Mouse (Mus musculus): ENCODE data around the gene Eif1ad. TPM values are rescaled to one million over a fixed set of nuclear protein-coding genes. Genes with fewer than 3 reads are reported as not detected.

Gene Eif1ad
- polyA plus RNA-seq, 1 experiment, result 37.8 TPM

GRCm38 (mm10) chr19:5413840-5414239, 47.3 kb downstream of the Eif1ad start:
- Histone ChIP-seq H3K4me3 (replicated peaks; ENCODE audit: control insufficient read depth, low read depth, low read length) (no peak overlapping the region), H3K27ac (ENCODE audit: control insufficient read depth, insufficient read depth, low read depth, low read length, poor library complexity) (no peak overlapping the region), H3K4me1 (ENCODE audit: control insufficient read depth, insufficient read depth, low read length) (peaks cover 1% of the 10 kb centered on the region; the same call in 1 of the 2 replicates)
- TF ChIP-seq CTCF (IDR thresholded peaks at IDR 0.05; ENCODE audit: control insufficient read depth, insufficient read depth, low read length), result no peak
- TF ChIP-seq POLR2A (IDR thresholded peaks at IDR 0.05; ENCODE audit: borderline replicate concordance, control insufficient read depth, low read depth, low read length), result no peak
- WGBS, result 82% methylated on average over 4 of the region's 4 CpGs

- no peaks in the 10 kb centered on the region; the same call in 1 of the 2 replicates for H3K4me1 ChIP-seq (ENCODE audit: control insufficient read depth, insufficient read depth, low read length)
- no peak for TF ChIP-seq CTCF (IDR thresholded peaks at IDR 0.05; ENCODE audit: control insufficient read depth, insufficient read depth, low read length)
- no peak for TF ChIP-seq POLR2A (IDR thresholded peaks at IDR 0.05; ENCODE audit: borderline replicate concordance, control insufficient read depth, low read depth, low read length)
- WGBS, result 83% methylated on average over 2 of the region's 2 CpGs
- no peak overlapping the region for H3K4me3 ChIP-seq (replicated peaks; ENCODE audit: control insufficient read depth, low read depth, low read length)
- H3K27ac ChIP-seq (ENCODE audit: control insufficient read depth, insufficient read depth, low read depth, low read length, poor library complexity), result no peak overlapping the region
Measured at GRCm38 (mm10) chr19:5414534-5414957, 48.0 kb downstream of the Eif1ad start.

GRCm38 (mm10) chr19:5418750-5419466, 52.4 kb downstream of the Eif1ad start:
- Histone ChIP-seq H3K4me1 (ENCODE audit: control insufficient read depth, insufficient read depth, low read length) (no peaks in the 10 kb centered on the region), H3K4me3 (replicated peaks; ENCODE audit: control insufficient read depth, low read depth, low read length) (no peak overlapping the region), H3K27ac (ENCODE audit: control insufficient read depth, insufficient read depth, low read depth, low read length, poor library complexity) (no peak overlapping the region)
- TF ChIP-seq POLR2A (IDR thresholded peaks at IDR 0.05; ENCODE audit: borderline replicate concordance, control insufficient read depth, low read depth, low read length) (no peak), CTCF (IDR thresholded peaks at IDR 0.05; ENCODE audit: control insufficient read depth, insufficient read depth, low read length) (no peak)
- 95% methylated on average over 8 of the region's 8 CpGs for WGBS

- no peak overlapping the region for H3K4me3 ChIP-seq (replicated peaks; ENCODE audit: control insufficient read depth, low read depth, low read length)
- TF ChIP-seq CTCF (IDR thresholded peaks at IDR 0.05; ENCODE audit: control insufficient read depth, insufficient read depth, low read length) (no peak), POLR2A (IDR thresholded peaks at IDR 0.05; ENCODE audit: borderline replicate concordance, control insufficient read depth, low read depth, low read length) (no peak)
- H3K27ac ChIP-seq (ENCODE audit: control insufficient read depth, insufficient read depth, low read depth, low read length, poor library complexity), result no peak overlapping the region
- no peaks in the 10 kb centered on the region for H3K4me1 ChIP-seq (ENCODE audit: control insufficient read depth, insufficient read depth, low read length)
- 81% methylated on average over 9 of the region's 9 CpGs for WGBS
Measured at GRCm38 (mm10) chr19:5419630-5420029, 53.1 kb downstream of the Eif1ad start.

- Histone ChIP-seq H3K27ac (ENCODE audit: control insufficient read depth, insufficient read depth, low read depth, low read length, poor library complexity) (no peak overlapping the region), H3K4me3 (replicated peaks; ENCODE audit: control insufficient read depth, low read depth, low read length) (no peak overlapping the region), H3K4me1 (ENCODE audit: control insufficient read depth, insufficient read depth, low read length) (no peaks in the 10 kb centered on the region)
- WGBS, result 78% methylated on average over 6 of the region's 6 CpGs
- TF ChIP-seq CTCF (IDR thresholded peaks at IDR 0.05; ENCODE audit: control insufficient read depth, insufficient read depth, low read length), result no peak
- TF ChIP-seq POLR2A (IDR thresholded peaks at IDR 0.05; ENCODE audit: borderline replicate concordance, control insufficient read depth, low read depth, low read length), result no peak
Measured at GRCm38 (mm10) chr19:5420579-5420978, 54.0 kb downstream of the Eif1ad start.

Other genes with a start within 250 kb of the Eif1ad start
- 7.0 and 21.9 TPM in 2 replicates for gene Klc2, start 248.2 kb upstream of the Eif1ad start, polyA plus RNA-seq (2011; ENCODE audit: insufficient read depth, insufficient read length, low replicate concordance, missing spikeins)
- gene Pacs1, start 93.6 kb upstream of the Eif1ad start, polyA plus RNA-seq (2011; ENCODE audit: insufficient read depth, insufficient read length, low replicate concordance, missing spikeins), result 12.0 and 16.5 TPM in 2 replicates
- gene Sf3b2, start 71.3 kb upstream of the Eif1ad start, polyA plus RNA-seq (2011; ENCODE audit: insufficient read depth, insufficient read length, low replicate concordance, missing spikeins), result 83.5 and 101 TPM in 2 replicates
- gene Gal3st3, start 68.4 kb upstream of the Eif1ad start, polyA plus RNA-seq (2011; ENCODE audit: insufficient read depth, insufficient read length, low replicate concordance, missing spikeins), result 0.82 TPM in 1 of 2 replicates, not detected in the other
- gene Catsper1, start 31.0 kb upstream of the Eif1ad start, polyA plus RNA-seq (2011; ENCODE audit: insufficient read depth, insufficient read length, low replicate concordance, missing spikeins), result not detected in 2 replicates
- not detected in 2 replicates for gene Cst6, start 17.2 kb upstream of the Eif1ad start, polyA plus RNA-seq (2011; ENCODE audit: insufficient read depth, insufficient read length, low replicate concordance, missing spikeins)
- 117 and 121 TPM in 2 replicates for gene Banf1, start 427 bp downstream of the Eif1ad start, polyA plus RNA-seq (2011; ENCODE audit: insufficient read depth, insufficient read length, low replicate concordance, missing spikeins)
- 161 and 213 TPM in 2 replicates for gene Sart1, start 22.0 kb downstream of the Eif1ad start, polyA plus RNA-seq (2011; ENCODE audit: insufficient read depth, insufficient read length, low replicate concordance, missing spikeins)
- gene Tsga10ip, start 35.8 kb downstream of the Eif1ad start, polyA plus RNA-seq (2011; ENCODE audit: insufficient read depth, insufficient read length, low replicate concordance, missing spikeins), result not detected in 2 replicates
- gene Drap1, start 58.2 kb downstream of the Eif1ad start, polyA plus RNA-seq (2011; ENCODE audit: insufficient read depth, insufficient read length, low replicate concordance, missing spikeins), result 169 and 195 TPM in 2 replicates
- gene AI837181, start 58.4 kb downstream of the Eif1ad start, polyA plus RNA-seq (2011; ENCODE audit: insufficient read depth, insufficient read length, low replicate concordance, missing spikeins), result 7.0 and 21.5 TPM in 2 replicates
- not detected in 2 replicates for gene Fosl1, start 80.8 kb downstream of the Eif1ad start, polyA plus RNA-seq (2011; ENCODE audit: insufficient read depth, insufficient read length, low replicate concordance, missing spikeins)
- gene Ccdc85b, start 91.2 kb downstream of the Eif1ad start, polyA plus RNA-seq (2011; ENCODE audit: insufficient read depth, insufficient read length, low replicate concordance, missing spikeins), result 4.3 and 8.0 TPM in 2 replicates
- 76.0 and 88.6 TPM in 2 replicates for gene Fibp, start 93.9 kb downstream of the Eif1ad start, polyA plus RNA-seq (2011; ENCODE audit: insufficient read depth, insufficient read length, low replicate concordance, missing spikeins)
- 9.5 and 20.6 TPM in 2 replicates for gene Ctsw, start 101.8 kb downstream of the Eif1ad start, polyA plus RNA-seq (2011; ENCODE audit: insufficient read depth, insufficient read length, low replicate concordance, missing spikeins)
- gene Efemp2, start 107.2 kb downstream of the Eif1ad start, polyA plus RNA-seq (2011; ENCODE audit: insufficient read depth, insufficient read length, low replicate concordance, missing spikeins), result 229 and 236 TPM in 2 replicates
- gene Mus81, start 121.7 kb downstream of the Eif1ad start, polyA plus RNA-seq (2011; ENCODE audit: insufficient read depth, insufficient read length, low replicate concordance, missing spikeins), result 43.1 and 55.9 TPM in 2 replicates
- 441 and 478 TPM in 2 replicates for gene Cfl1, start 123.7 kb downstream of the Eif1ad start, polyA plus RNA-seq (2011; ENCODE audit: insufficient read depth, insufficient read length, low replicate concordance, missing spikeins)
- gene 1700020D05Rik, start 137.0 kb downstream of the Eif1ad start, polyA plus RNA-seq (2011; ENCODE audit: insufficient read depth, insufficient read length, low replicate concordance, missing spikeins), result 4.0 and 4.8 TPM in 2 replicates
- 15.6 and 32.5 TPM in 2 replicates for gene Snx32, start 143.8 kb downstream of the Eif1ad start, polyA plus RNA-seq (2011; ENCODE audit: insufficient read depth, insufficient read length, low replicate concordance, missing spikeins)
- gene Ovol1, start 193.9 kb downstream of the Eif1ad start, polyA plus RNA-seq (2011; ENCODE audit: insufficient read depth, insufficient read length, low replicate concordance, missing spikeins), result not detected in 2 replicates
- gene Ap5b1, start 201.3 kb downstream of the Eif1ad start, polyA plus RNA-seq (2011; ENCODE audit: insufficient read depth, insufficient read length, low replicate concordance, missing spikeins), result 7.4 and 12.4 TPM in 2 replicates
- 68.6 and 132 TPM in 2 replicates for gene Rnaseh2c, start 235.1 kb downstream of the Eif1ad start, polyA plus RNA-seq (2011; ENCODE audit: insufficient read depth, insufficient read length, low replicate concordance, missing spikeins)
- 41.5 and 87.3 TPM in 2 replicates for gene Kat5, start 243.5 kb downstream of the Eif1ad start, polyA plus RNA-seq (2011; ENCODE audit: insufficient read depth, insufficient read length, low replicate concordance, missing spikeins)